Mouse (Mus musculus): ENCODE data around the gene Cacna1d. TPM values are rescaled to one million over a fixed set of nuclear protein-coding genes. Genes with fewer than 3 reads are reported as not detected.
A peak's percentile ranks its signal among the peaks of the same experiment; 100 is the strongest.

Cacna1d gene
- polyA plus RNA-seq, 1 experiment from 2014 or later: 9.5 TPM

- Histone ChIP-seq H3K27me3 (replicated peaks; ENCODE audit: control insufficient read depth, insufficient read depth, low read length) (no peaks in the 10 kb centered on the region; the same call in 1 of the 2 replicates), H3K36me3 (ENCODE audit: control insufficient read depth, insufficient read depth) (no peaks in the 10 kb centered on the region), H3K9me3 (ENCODE audit: control insufficient read depth, low read length) (no peaks in the 10 kb centered on the region), H3K4me2 (ENCODE audit: low read length) (no peak overlapping the region), H3K27ac (ENCODE audit: low read length) (no peak overlapping the region), H3K4me3 (replicated peaks; ENCODE audit: low read length) (no peak overlapping the region), H3K9ac (replicated peaks; ENCODE audit: low read depth, low read length) (no peak overlapping the region), H3K4me1 (replicated peaks; ENCODE audit: control insufficient read depth, insufficient read depth, low read length) (no peaks in the 10 kb centered on the region)
- 84% methylated on average over 6 of the region's 6 CpGs for WGBS
- ATAC-seq: no peak
Measured at GRCm38 (mm10) chr14:30474416-30474815, 16.8 kb downstream of the Cacna1d start.

GRCm38 (mm10) chr14:30473605-30474004 is 17.6 kb downstream of the Cacna1d start:
- no peak for ATAC-seq
- WGBS: 64% methylated on average over 5 of the region's 5 CpGs

DNA sequence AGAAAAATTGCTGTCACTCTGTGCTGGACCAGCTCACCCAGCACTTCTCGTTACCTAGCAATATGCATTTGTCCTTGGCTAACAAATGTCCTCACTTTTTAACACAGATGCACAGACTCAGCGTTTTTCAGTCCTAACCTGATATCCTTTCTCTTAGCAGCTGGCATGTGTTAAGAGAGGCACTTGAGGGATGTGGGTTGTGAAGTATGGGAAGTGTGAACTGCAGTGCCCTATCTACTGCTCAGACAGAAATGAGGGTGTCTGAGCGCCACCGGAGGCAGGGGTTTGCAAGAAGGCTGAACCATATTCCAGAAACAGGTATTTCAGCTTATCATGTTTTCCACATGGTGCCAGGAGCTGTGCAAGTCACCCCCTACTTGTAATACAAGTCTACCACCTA is 27.9 kb downstream of the Cacna1d start:
- no peak overlapping the region for H3K27ac ChIP-seq (ENCODE audit: low read length)
- no peak overlapping the region for H3K4me3 ChIP-seq (replicated peaks; ENCODE audit: low read length)
- H3K4me2 ChIP-seq (ENCODE audit: low read length): no peak overlapping the region
- no peaks in the 10 kb centered on the region for H3K36me3 ChIP-seq (ENCODE audit: control insufficient read depth, insufficient read depth)
- no peak overlapping the region for H3K9ac ChIP-seq (replicated peaks; ENCODE audit: low read depth, low read length)
- H3K27me3 ChIP-seq (replicated peaks; ENCODE audit: control insufficient read depth, insufficient read depth, low read length): no peaks in the 10 kb centered on the region
- no peaks in the 10 kb centered on the region for H3K9me3 ChIP-seq (ENCODE audit: control insufficient read depth, low read length)
- 88% methylated on average over 4 of the region's 4 CpGs for WGBS
- H3K4me1 ChIP-seq (replicated peaks; ENCODE audit: control insufficient read depth, insufficient read depth, low read length): peaks cover 2% of the 10 kb centered on the region; the same call in 1 of the 2 replicates
- ATAC-seq: no peak

More at GRCm38 (mm10) chr14:30473605-30474004, 17.6 kb downstream of the Cacna1d start:
- H3K9me3 ChIP-seq (ENCODE audit: control insufficient read depth, low read length): no peaks in the 10 kb centered on the region
- no peaks in the 10 kb centered on the region for H3K36me3 ChIP-seq (ENCODE audit: control insufficient read depth, insufficient read depth)
- H3K27ac ChIP-seq (ENCODE audit: low read length): no peak overlapping the region
- H3K27me3 ChIP-seq (replicated peaks; ENCODE audit: control insufficient read depth, insufficient read depth, low read length): no peaks in the 10 kb centered on the region; the same call in 1 of the 2 replicates
- no peak overlapping the region for H3K4me3 ChIP-seq (replicated peaks; ENCODE audit: low read length)
- no peaks in the 10 kb centered on the region for H3K4me1 ChIP-seq (replicated peaks; ENCODE audit: control insufficient read depth, insufficient read depth, low read length)
- no peak overlapping the region for H3K9ac ChIP-seq (replicated peaks; ENCODE audit: low read depth, low read length)
- H3K4me2 ChIP-seq (ENCODE audit: low read length): no peak overlapping the region

- WGBS: 3% methylated on average over 14 of the region's 14 CpGs
- no peak overlapping the region for H3K9ac ChIP-seq (replicated peaks; ENCODE audit: low read depth, low read length)
- no peak overlapping the region for H3K4me2 ChIP-seq (ENCODE audit: low read length)
- H3K27ac ChIP-seq (ENCODE audit: low read length): no peak overlapping the region
- peaks cover 2% of the 10 kb centered on the region; the same call in 1 of the 2 replicates for H3K4me1 ChIP-seq (replicated peaks; ENCODE audit: control insufficient read depth, insufficient read depth, low read length)
- H3K27me3 ChIP-seq (replicated peaks; ENCODE audit: control insufficient read depth, insufficient read depth, low read length): no peaks in the 10 kb centered on the region
- H3K9me3 ChIP-seq (ENCODE audit: control insufficient read depth, low read length): no peaks in the 10 kb centered on the region
- H3K4me3 ChIP-seq (replicated peaks; ENCODE audit: low read length): no peak overlapping the region
- no peaks in the 10 kb centered on the region for H3K36me3 ChIP-seq (ENCODE audit: control insufficient read depth, insufficient read depth)
- peak; percentile 74 for ATAC-seq
Measured at GRCm38 (mm10) chr14:30459891-30460523, 31.2 kb downstream of the Cacna1d start.

GRCm38 (mm10) chr14:30458820-30459219 is 32.4 kb downstream of the Cacna1d start:
- H3K36me3 ChIP-seq (ENCODE audit: control insufficient read depth, insufficient read depth): no peaks in the 10 kb centered on the region
- no peaks in the 10 kb centered on the region for H3K27me3 ChIP-seq (replicated peaks; ENCODE audit: control insufficient read depth, insufficient read depth, low read length)
- no peak for ATAC-seq
- H3K4me2 ChIP-seq (ENCODE audit: low read length): no peak overlapping the region
- 81% methylated on average over 3 of the region's 3 CpGs for WGBS
- no peaks in the 10 kb centered on the region for H3K9me3 ChIP-seq (ENCODE audit: control insufficient read depth, low read length)
- H3K27ac ChIP-seq (ENCODE audit: low read length): no peak overlapping the region
- peaks cover 2% of the 10 kb centered on the region; the same call in 1 of the 2 replicates for H3K4me1 ChIP-seq (replicated peaks; ENCODE audit: control insufficient read depth, insufficient read depth, low read length)
- no peak overlapping the region for H3K9ac ChIP-seq (replicated peaks; ENCODE audit: low read depth, low read length)
- no peak overlapping the region for H3K4me3 ChIP-seq (replicated peaks; ENCODE audit: low read length)

DNA sequence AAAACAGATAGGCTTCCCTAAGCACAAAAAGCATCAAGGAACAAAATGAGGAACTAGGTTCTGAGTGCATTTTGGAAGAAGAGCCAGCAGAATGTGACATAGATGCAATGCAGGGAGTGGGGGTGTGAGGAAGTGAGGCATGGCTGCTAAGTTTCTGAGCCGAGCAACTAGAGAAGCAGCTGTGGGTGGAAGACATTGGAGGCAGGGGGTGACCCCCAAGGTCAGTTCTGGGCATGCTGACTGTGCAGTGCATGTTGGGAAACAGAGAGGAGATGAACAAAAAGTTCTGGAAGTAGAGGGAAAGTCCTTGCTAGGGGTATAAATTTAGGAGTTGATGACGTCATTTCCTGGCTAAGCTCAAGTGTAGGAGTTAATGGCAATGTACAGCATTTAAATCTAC is 33.4 kb downstream of the Cacna1d start:
- Histone ChIP-seq H3K4me3 (replicated peaks; ENCODE audit: low read length) (no peak overlapping the region), H3K9me3 (ENCODE audit: control insufficient read depth, low read length) (no peaks in the 10 kb centered on the region), H3K27ac (ENCODE audit: low read length) (no peak overlapping the region), H3K27me3 (replicated peaks; ENCODE audit: control insufficient read depth, insufficient read depth, low read length) (no peaks in the 10 kb centered on the region), H3K36me3 (ENCODE audit: control insufficient read depth, insufficient read depth) (no peaks in the 10 kb centered on the region), H3K4me1 (replicated peaks; ENCODE audit: control insufficient read depth, insufficient read depth, low read length) (peaks cover 2% of the 10 kb centered on the region; the same call in 1 of the 2 replicates), H3K9ac (replicated peaks; ENCODE audit: low read depth, low read length) (no peak overlapping the region), H3K4me2 (ENCODE audit: low read length) (no peak overlapping the region)
- no peak for ATAC-seq
- 43% methylated on average over 2 of the region's 2 CpGs for WGBS

GRCm38 (mm10) chr14:30457436-30457835 is 33.8 kb downstream of the Cacna1d start:
- Histone ChIP-seq H3K27me3 (replicated peaks; ENCODE audit: control insufficient read depth, insufficient read depth, low read length) (no peaks in the 10 kb centered on the region), H3K36me3 (ENCODE audit: control insufficient read depth, insufficient read depth) (no peaks in the 10 kb centered on the region), H3K27ac (ENCODE audit: low read length) (no peak overlapping the region), H3K4me2 (ENCODE audit: low read length) (no peak overlapping the region), H3K9me3 (ENCODE audit: control insufficient read depth, low read length) (no peaks in the 10 kb centered on the region), H3K4me1 (replicated peaks; ENCODE audit: control insufficient read depth, insufficient read depth, low read length) (peaks cover 2% of the 10 kb centered on the region; the same call in 1 of the 2 replicates), H3K4me3 (replicated peaks; ENCODE audit: low read length) (no peak overlapping the region), H3K9ac (replicated peaks; ENCODE audit: low read depth, low read length) (no peak overlapping the region)
- no peak for ATAC-seq
- WGBS: 63% methylated on average over 7 of the region's 7 CpGs

- no peak for ATAC-seq
- no peak overlapping the region for H3K9ac ChIP-seq (replicated peaks; ENCODE audit: low read depth, low read length)
- H3K27ac ChIP-seq (ENCODE audit: low read length): no peak overlapping the region
- no peaks in the 10 kb centered on the region for H3K27me3 ChIP-seq (replicated peaks; ENCODE audit: control insufficient read depth, insufficient read depth, low read length)
- no peaks in the 10 kb centered on the region for H3K9me3 ChIP-seq (ENCODE audit: control insufficient read depth, low read length)
- WGBS: 24% methylated on average over 12 of the region's 13 CpGs
- H3K4me2 ChIP-seq (ENCODE audit: low read length): no peak overlapping the region
- peaks cover 2% of the 10 kb centered on the region; the same call in 1 of the 2 replicates for H3K4me1 ChIP-seq (replicated peaks; ENCODE audit: control insufficient read depth, insufficient read depth, low read length)
- no peaks in the 10 kb centered on the region for H3K36me3 ChIP-seq (ENCODE audit: control insufficient read depth, insufficient read depth)
- no peak overlapping the region for H3K4me3 ChIP-seq (replicated peaks; ENCODE audit: low read length)
Measured at GRCm38 (mm10) chr14:30455801-30456595, 35.3 kb downstream of the Cacna1d start.

GRCm38 (mm10) chr14:30439915-30440314 is 51.3 kb downstream of the Cacna1d start:
- no peaks in the 10 kb centered on the region for H3K27me3 ChIP-seq (replicated peaks; ENCODE audit: control insufficient read depth, insufficient read depth, low read length)
- 82% methylated on average over 3 of the region's 3 CpGs for WGBS
- no peak overlapping the region for H3K4me3 ChIP-seq (replicated peaks; ENCODE audit: low read length)
- H3K4me2 ChIP-seq (ENCODE audit: low read length): no peak overlapping the region
- no peaks in the 10 kb centered on the region for H3K9me3 ChIP-seq (ENCODE audit: control insufficient read depth, low read length)
- no peaks in the 10 kb centered on the region for H3K4me1 ChIP-seq (replicated peaks; ENCODE audit: control insufficient read depth, insufficient read depth, low read length)
- H3K27ac ChIP-seq (ENCODE audit: low read length): no peak overlapping the region
- no peak overlapping the region for H3K9ac ChIP-seq (replicated peaks; ENCODE audit: low read depth, low read length)
- no peaks in the 10 kb centered on the region for H3K36me3 ChIP-seq (ENCODE audit: control insufficient read depth, insufficient read depth)
- ATAC-seq: no peak

Data from forebrain, embryonic 16.5 days (tissue).